Mouse (Mus musculus): ENCODE data around the gene Vps26c. TPM values are rescaled to one million over a fixed set of nuclear protein-coding genes. Genes with fewer than 3 reads are reported as not detected.
A peak's percentile ranks its signal among the peaks of the same experiment; 100 is the strongest.

Vps26c gene
- polyA plus RNA-seq, 1 experiment from 2014 or later = 19.4 TPM

DNA sequence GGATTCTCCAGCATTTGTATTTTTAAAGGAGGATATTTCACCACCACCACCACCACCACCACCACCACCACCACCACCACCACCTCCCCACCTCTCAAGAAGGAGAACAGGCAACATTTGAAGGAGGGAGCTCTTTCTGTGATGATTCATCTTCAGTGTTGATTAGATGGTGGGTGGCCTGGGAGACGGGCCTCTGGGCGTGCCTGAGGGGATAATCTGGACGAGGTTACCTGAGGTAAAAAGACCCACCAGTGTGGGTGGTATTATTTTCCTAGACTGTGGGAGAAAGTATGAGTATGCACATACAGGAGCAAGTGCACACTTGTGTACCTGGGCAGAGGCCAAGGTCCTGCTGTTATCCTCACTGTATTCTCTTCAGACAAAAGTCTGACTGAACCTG lies 62.6 kb downstream of the Vps26c start:
- no peaks in the 10 kb centered on the region for H3K27me3 ChIP-seq (ENCODE audit: control insufficient read depth, insufficient read depth, low read depth, low read length)
- H3K4me2 ChIP-seq (ENCODE audit: low read depth, low read length) = no peak overlapping the region
- H3K9ac ChIP-seq (ENCODE audit: low read depth, low read length) = no peak overlapping the region
- H3K9me3 ChIP-seq (replicated peaks; ENCODE audit: control insufficient read depth, low read length) = no peaks in the 10 kb centered on the region
- H3K36me3 ChIP-seq (ENCODE audit: control insufficient read depth, insufficient read depth) = peaks cover 21% of the 10 kb centered on the region
- no peak for ATAC-seq (ENCODE audit: low read depth)
- no peak overlapping the region for H3K27ac ChIP-seq (ENCODE audit: low read length)
- no peaks in the 10 kb centered on the region for H3K4me1 ChIP-seq (ENCODE audit: control insufficient read depth, low read depth, low read length)
- no peak overlapping the region for H3K4me3 ChIP-seq (ENCODE audit: low read depth, low read length)
- WGBS (ENCODE audit: insufficient replicate concordance) = 67% methylated on average over 3 of the region's 3 CpGs

GRCm38 (mm10) chr16:94454146-94454545 lies 72.5 kb downstream of the Vps26c start:
- Histone ChIP-seq H3K27me3 (ENCODE audit: control insufficient read depth, insufficient read depth, low read depth, low read length) (no peaks in the 10 kb centered on the region), H3K4me3 (ENCODE audit: low read depth, low read length) (no peak overlapping the region), H3K4me2 (ENCODE audit: low read depth, low read length) (no peak overlapping the region), H3K27ac (ENCODE audit: low read length) (no peak overlapping the region), H3K4me1 (ENCODE audit: control insufficient read depth, low read depth, low read length) (peaks cover 2% of the 10 kb centered on the region), H3K36me3 (ENCODE audit: control insufficient read depth, insufficient read depth) (peaks cover 3% of the 10 kb centered on the region), H3K9me3 (replicated peaks; ENCODE audit: control insufficient read depth, low read length) (no peaks in the 10 kb centered on the region), H3K9ac (ENCODE audit: low read depth, low read length) (no peak overlapping the region)
- ATAC-seq (ENCODE audit: low read depth) = no peak
- 68% methylated on average over 4 of the region's 4 CpGs for WGBS (ENCODE audit: insufficient replicate concordance)

DNA sequence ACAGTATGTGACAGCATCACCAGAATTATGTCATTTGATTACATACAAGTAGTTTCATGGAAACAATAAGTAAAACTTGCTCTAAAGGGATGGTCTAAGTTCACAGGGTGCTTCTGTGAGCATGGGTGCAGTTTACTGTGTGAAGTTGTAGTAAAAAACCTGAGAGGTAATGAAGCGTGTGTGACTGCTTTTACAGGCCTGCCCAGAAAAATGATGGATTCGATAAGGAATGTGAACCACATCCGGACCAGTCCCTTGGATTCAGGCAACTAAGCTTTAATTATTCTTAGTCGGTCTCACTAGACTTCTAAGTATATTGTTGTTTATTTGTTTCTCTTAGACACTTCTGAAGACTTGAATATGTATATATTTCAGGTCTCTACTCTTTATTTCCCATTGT lies 73.9 kb downstream of the Vps26c start:
- Histone ChIP-seq H3K36me3 (ENCODE audit: control insufficient read depth, insufficient read depth) (no peaks in the 10 kb centered on the region; the same call in 1 of the 2 replicates), H3K4me2 (ENCODE audit: low read depth, low read length) (no peak overlapping the region), H3K27ac (ENCODE audit: low read length) (no peak overlapping the region), H3K27me3 (ENCODE audit: control insufficient read depth, insufficient read depth, low read depth, low read length) (no peaks in the 10 kb centered on the region), H3K9me3 (replicated peaks; ENCODE audit: control insufficient read depth, low read length) (no peaks in the 10 kb centered on the region), H3K4me3 (ENCODE audit: low read depth, low read length) (no peak overlapping the region), H3K4me1 (ENCODE audit: control insufficient read depth, low read depth, low read length) (peaks cover 2% of the 10 kb centered on the region), H3K9ac (ENCODE audit: low read depth, low read length) (no peak overlapping the region)
- ATAC-seq (ENCODE audit: low read depth) = no peak
- WGBS (ENCODE audit: insufficient replicate concordance) = 74% methylated on average over 4 of the region's 4 CpGs

GRCm38 (mm10) chr16:94451545-94452488 lies 74.8 kb downstream of the Vps26c start:
- Histone ChIP-seq H3K9me3 (replicated peaks; ENCODE audit: control insufficient read depth, low read length) (no peaks in the 10 kb centered on the region), H3K36me3 (ENCODE audit: control insufficient read depth, insufficient read depth) (no peaks in the 10 kb centered on the region; the same call in 1 of the 2 replicates), H3K4me1 (ENCODE audit: control insufficient read depth, low read depth, low read length) (peaks cover 2% of the 10 kb centered on the region), H3K4me2 (ENCODE audit: low read depth, low read length) (no peak overlapping the region), H3K27ac (ENCODE audit: low read length) (no peak overlapping the region), H3K4me3 (ENCODE audit: low read depth, low read length) (no peak overlapping the region), H3K9ac (ENCODE audit: low read depth, low read length) (no peak overlapping the region), H3K27me3 (ENCODE audit: control insufficient read depth, insufficient read depth, low read depth, low read length) (no peaks in the 10 kb centered on the region)
- no peak for ATAC-seq (ENCODE audit: low read depth)
- WGBS (ENCODE audit: insufficient replicate concordance) = 71% methylated on average over 11 of the region's 11 CpGs

- H3K4me1 ChIP-seq (ENCODE audit: control insufficient read depth, low read depth, low read length) = peaks cover 2% of the 10 kb centered on the region
- H3K9ac ChIP-seq (ENCODE audit: low read depth, low read length) = no peak overlapping the region
- no peak overlapping the region for H3K4me3 ChIP-seq (ENCODE audit: low read depth, low read length)
- ATAC-seq (ENCODE audit: low read depth) = peak; percentile 54; the same call in 1 of the 2 replicates
- 75% methylated on average over 7 of the region's 7 CpGs for WGBS (ENCODE audit: insufficient replicate concordance)
- H3K27me3 ChIP-seq (ENCODE audit: control insufficient read depth, insufficient read depth, low read depth, low read length) = no peaks in the 10 kb centered on the region
- no peaks in the 10 kb centered on the region for H3K9me3 ChIP-seq (replicated peaks; ENCODE audit: control insufficient read depth, low read length)
- no peaks in the 10 kb centered on the region for H3K36me3 ChIP-seq (ENCODE audit: control insufficient read depth, insufficient read depth)
- H3K4me2 ChIP-seq (ENCODE audit: low read depth, low read length) = no peak overlapping the region
- no peak overlapping the region for H3K27ac ChIP-seq (ENCODE audit: low read length)
Observed at GRCm38 (mm10) chr16:94449632-94450031, 77.0 kb downstream of the Vps26c start.

DNA sequence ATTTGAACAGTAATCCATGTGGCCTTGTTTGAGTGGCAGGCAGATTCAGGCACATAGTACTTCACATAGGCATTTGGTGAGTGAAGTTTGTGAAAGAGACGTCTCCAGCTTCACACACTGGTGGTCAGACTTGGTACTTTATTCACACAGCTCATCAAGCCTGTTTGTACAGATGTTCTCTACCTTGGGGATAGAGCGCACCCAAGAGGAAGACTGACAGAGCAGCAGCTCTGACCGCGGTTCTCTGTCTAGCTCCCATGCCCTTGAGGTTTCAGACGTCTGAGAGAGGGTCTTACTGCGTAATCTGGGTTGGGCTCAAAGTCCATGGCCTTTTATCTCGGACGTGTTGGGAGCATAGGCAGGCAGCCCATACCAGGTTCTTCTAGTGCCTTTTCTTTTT lies 77.5 kb downstream of the Vps26c start:
- WGBS (ENCODE audit: insufficient replicate concordance) = 63% methylated on average over 8 of the region's 8 CpGs
- Histone ChIP-seq H3K4me3 (ENCODE audit: low read depth, low read length) (no peak overlapping the region), H3K36me3 (ENCODE audit: control insufficient read depth, insufficient read depth) (no peaks in the 10 kb centered on the region), H3K9ac (ENCODE audit: low read depth, low read length) (no peak overlapping the region), H3K27me3 (ENCODE audit: control insufficient read depth, insufficient read depth, low read depth, low read length) (no peaks in the 10 kb centered on the region), H3K4me1 (ENCODE audit: control insufficient read depth, low read depth, low read length) (peaks cover 2% of the 10 kb centered on the region), H3K9me3 (replicated peaks; ENCODE audit: control insufficient read depth, low read length) (no peaks in the 10 kb centered on the region), H3K4me2 (ENCODE audit: low read depth, low read length) (no peak overlapping the region), H3K27ac (ENCODE audit: low read length) (no peak overlapping the region; the same call in 1 of the 2 replicates)
- ATAC-seq (ENCODE audit: low read depth) = peak; percentile 39; the same call in 1 of the 2 replicates

Other genes starting within 250 kb of the Vps26c start
- gene Hlcs, start 213.3 kb downstream of the Vps26c start, polyA plus RNA-seq (2015; fragmentation: Nextera tagmentation; extraction: Ambion mirVana) = 2.2 and 2.3 TPM in 2 replicates
- 1.7 and 1.9 TPM in 2 replicates for gene Ripply3, start 198.4 kb downstream of the Vps26c start, polyA plus RNA-seq (2015; fragmentation: Nextera tagmentation; extraction: Ambion mirVana)
- 21.3 and 25.0 TPM in 2 replicates for gene Ttc3, start 156.2 kb downstream of the Vps26c start, polyA plus RNA-seq (2015; fragmentation: Nextera tagmentation; extraction: Ambion mirVana)
- gene Pigp, start 155.0 kb downstream of the Vps26c start, polyA plus RNA-seq (2015; fragmentation: Nextera tagmentation; extraction: Ambion mirVana) = 47.5 and 47.6 TPM in 2 replicates
- 4.0 TPM in 2 replicates for gene Dyrk1a, start 43.2 kb upstream of the Vps26c start, polyA plus RNA-seq (2015; fragmentation: Nextera tagmentation; extraction: Ambion mirVana)